Mouse (Mus musculus): ENCODE measurements around the gene Garnl3. TPM values are rescaled to one million over a fixed set of nuclear protein-coding genes. Genes with fewer than 3 reads are reported as not detected.

Gene Garnl3
- polyA plus RNA-seq, 1 experiment from 2014 or later = 15.7 TPM

DNA sequence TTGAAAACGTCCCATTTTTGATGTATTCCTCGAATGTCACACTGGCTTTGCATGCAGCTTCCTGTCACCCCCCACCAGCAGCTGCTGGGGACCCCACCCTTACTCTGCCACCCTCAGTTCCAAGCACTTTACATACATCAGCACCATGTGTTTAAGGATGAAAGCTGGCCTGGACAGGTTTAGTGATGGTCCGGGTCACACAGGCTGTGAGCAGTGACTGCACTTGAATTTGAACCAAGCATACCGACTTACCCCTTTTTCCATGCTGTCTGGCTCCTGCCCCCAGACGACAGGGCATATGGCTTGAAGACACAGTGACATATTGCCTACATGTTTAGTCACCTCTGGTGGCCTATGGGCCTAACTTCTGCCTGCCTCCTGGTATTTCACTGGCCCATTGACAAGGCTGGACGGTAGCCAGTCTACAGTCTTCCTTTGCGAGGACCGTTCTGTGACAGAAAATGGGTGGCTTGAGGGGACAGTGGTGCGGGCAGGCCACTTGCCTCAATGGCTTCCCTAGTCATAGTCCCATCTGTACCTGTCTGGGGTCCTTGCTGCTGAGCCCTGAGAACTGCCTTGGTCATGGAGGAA, 163.3 kb downstream of the Garnl3 start:
- WGBS = 84% methylated on average over 9 of the region's 9 CpGs

DNA sequence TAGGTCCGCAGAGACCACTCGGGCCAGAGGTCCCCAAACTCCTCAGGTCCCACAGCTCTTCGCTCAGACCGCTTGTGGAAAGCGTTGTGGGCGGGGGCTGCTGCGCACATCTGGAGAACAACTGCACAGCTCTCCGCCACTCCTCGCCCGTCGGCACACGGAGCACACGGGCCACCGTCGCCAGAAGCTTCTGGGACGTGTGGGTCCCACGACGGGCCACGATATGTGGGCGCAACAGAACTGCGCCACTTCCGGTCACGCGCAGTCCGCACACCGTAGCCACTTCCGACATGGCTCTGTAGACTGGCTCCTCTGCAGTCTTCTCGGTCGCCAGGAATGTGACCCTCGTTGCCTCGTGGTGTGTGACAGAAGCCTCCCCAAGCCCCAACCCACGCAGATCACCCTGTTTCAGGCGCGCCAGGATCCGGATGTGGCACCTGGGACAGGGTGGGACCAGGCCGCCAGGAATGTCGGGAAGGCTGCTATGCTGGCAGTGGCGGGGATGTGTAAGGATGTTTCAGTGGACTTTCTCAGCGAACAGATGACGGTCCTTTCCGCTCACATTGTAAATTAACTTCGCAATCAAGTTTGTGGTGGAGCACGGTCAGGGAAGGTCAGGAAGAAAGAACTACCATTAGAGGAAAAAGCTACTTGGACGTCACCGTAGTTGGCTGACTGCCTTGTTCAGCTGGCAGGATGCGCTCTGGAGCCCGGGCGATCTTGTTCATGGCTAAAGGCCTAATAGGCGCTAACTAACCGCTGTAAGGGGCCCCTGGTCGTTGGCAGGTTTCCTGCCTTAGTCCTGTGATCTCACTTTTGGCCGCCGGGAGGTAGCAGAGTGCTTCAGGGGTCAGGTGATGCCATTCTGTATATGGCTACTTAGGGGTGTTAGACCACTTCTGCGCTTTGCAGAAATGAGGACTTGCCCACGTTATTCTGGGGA, 164.5 kb downstream of the Garnl3 start:
- H3K36me3 ChIP-seq = peaks cover 28% of the 10 kb centered on the region
- H3K27ac ChIP-seq = peak overlapping the region; percentile 95
- peak overlapping the region; percentile 76 for H3K9ac ChIP-seq (replicated peaks)
- H3K4me1 ChIP-seq (replicated peaks) = peaks cover 46% of the 10 kb centered on the region
- H3K9me3 ChIP-seq = no peaks in the 10 kb centered on the region
- no peaks in the 10 kb centered on the region for H3K27me3 ChIP-seq
- peak; percentile 80 for ATAC-seq (ENCODE audit: insufficient number of reproducible peaks, insufficient read depth, low FRiP score, low TSS enrichment, low read depth)
- WGBS = 1% methylated on average over 55 of the region's 55 CpGs
- peak overlapping the region; percentile 59 for H3K4me3 ChIP-seq (replicated peaks)
- H3K4me2 ChIP-seq = peak overlapping the region; percentile 87

More for the DNA sequence above, 163.3 kb downstream of the Garnl3 start:
- peak overlapping the region; percentile 87 for H3K4me2 ChIP-seq
- H3K27ac ChIP-seq = no peak overlapping the region
- H3K9me3 ChIP-seq = no peaks in the 10 kb centered on the region
- H3K36me3 ChIP-seq = peaks cover 28% of the 10 kb centered on the region
- H3K4me1 ChIP-seq (replicated peaks) = peaks cover 39% of the 10 kb centered on the region
- peak overlapping the region; percentile 59; the same call in 1 of the 2 replicates for H3K4me3 ChIP-seq (replicated peaks)
- no peaks in the 10 kb centered on the region for H3K27me3 ChIP-seq
- peak overlapping the region; percentile 76 for H3K9ac ChIP-seq (replicated peaks)
- no peak for ATAC-seq (ENCODE audit: insufficient number of reproducible peaks, insufficient read depth, low FRiP score, low TSS enrichment, low read depth)

DNA sequence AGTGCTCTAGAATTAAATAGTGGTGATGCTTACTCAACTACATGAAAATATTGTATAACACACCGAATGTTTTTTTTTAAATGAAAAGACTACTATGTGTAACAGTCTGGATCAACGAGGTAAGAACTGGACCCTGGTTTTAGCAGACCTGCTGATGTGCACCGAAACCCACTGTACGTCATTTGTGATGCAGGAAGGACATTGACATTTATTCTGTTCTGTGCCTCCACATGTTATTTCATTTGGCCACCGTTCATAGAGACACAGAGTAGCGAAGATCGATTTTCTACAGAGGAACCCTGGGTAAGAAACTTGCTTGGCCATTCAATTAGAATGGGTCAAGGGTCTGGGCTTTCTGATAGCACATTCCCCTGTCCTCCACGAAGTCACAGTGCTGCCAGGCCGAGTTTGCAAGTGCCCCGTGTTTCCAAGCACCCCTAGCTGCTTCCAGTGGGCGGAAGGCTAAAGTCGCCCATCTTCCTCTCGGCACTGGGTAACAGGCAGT, 165.2 kb downstream of the Garnl3 start:
- Histone ChIP-seq H3K27ac (peak overlapping the region; percentile 95), H3K9ac (replicated peaks) (peak overlapping the region; percentile 76), H3K4me1 (replicated peaks) (peaks cover 46% of the 10 kb centered on the region), H3K36me3 (peaks cover 28% of the 10 kb centered on the region), H3K4me2 (peak overlapping the region; percentile 87), H3K9me3 (no peaks in the 10 kb centered on the region), H3K4me3 (replicated peaks) (peak overlapping the region; percentile 59), H3K27me3 (no peaks in the 10 kb centered on the region)
- no peak for ATAC-seq (ENCODE audit: insufficient number of reproducible peaks, insufficient read depth, low FRiP score, low TSS enrichment, low read depth)
- 14% methylated on average over 13 of the region's 13 CpGs for WGBS

DNA sequence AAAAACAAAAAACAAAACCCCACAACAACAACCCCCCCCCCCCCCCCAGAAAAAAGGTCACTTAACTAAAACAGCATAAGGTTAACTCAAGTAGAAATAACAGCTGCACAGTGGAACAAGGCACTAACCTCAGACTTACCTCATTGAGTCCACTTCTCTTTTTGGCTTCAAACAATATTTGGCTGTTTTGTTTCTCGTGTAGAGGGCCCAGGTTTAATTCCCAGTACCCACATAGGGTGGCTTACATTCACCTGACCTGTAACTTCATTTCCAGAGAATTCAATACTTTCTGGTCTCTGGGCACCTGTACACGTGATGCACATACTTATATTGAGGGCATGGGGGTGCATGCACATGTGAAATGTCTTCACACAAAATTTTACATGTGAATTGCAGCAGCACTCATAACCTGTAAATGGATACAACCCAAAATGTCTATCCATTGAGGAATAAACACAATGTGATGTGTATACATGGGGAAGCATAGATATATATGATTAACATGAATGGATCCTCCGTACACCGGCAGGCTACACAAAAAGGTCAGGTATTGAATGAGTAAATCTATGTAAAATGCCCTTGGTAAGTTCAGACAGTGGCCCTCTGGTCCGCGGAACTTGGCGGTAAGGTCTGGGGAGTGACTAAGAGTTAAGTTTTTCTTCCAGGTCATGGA, 165.8 kb downstream of the Garnl3 start:
- H3K4me1 ChIP-seq (replicated peaks) = peaks cover 51% of the 10 kb centered on the region
- ATAC-seq (ENCODE audit: insufficient number of reproducible peaks, insufficient read depth, low FRiP score, low TSS enrichment, low read depth) = no peak
- WGBS = 19% methylated on average over 7 of the region's 7 CpGs

DNA sequence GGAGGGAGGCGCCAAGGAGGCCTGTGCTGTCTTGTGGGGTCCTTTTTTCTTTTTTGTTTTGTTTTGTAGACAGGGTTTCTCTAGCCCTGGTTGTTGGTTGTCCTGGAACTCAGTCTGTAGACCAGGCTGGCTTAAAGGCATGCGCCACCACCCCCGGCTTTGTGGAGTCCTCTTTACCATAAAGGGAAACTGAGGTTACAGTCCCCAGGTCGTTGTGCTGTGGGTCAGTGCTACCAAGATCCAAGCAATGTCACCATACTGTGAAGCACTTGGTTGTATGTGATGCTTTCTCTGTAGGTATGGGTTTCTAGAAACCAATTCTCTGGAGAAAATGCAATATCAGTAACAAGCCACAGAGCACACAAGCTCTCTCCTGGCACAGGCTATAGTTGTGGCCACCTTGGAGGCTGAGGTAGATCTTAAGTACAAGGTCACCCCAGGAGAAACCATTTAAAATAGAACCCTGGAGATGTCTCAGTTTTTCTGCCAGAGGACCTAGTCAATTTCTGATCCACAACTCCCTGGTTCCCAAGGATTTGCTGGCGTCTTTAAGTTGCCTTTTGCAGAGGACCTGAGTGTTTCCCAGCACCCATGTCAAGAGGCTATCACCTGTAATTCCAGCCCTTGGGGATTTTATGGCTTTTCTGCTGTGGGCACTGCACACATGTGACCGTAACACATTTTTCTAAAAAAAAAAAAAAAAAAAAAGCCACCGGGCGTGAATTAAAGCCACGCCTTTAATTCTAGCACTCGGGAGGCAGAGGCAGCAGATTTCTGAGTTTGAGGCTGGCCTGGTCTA, 166.6 kb downstream of the Garnl3 start:
- H3K9ac ChIP-seq (replicated peaks) = no peak overlapping the region

More for the DNA sequence above, 165.8 kb downstream of the Garnl3 start:
- Histone ChIP-seq H3K4me2 (peak overlapping the region; percentile 87), H3K27ac (peak overlapping the region; percentile 95; the same call in 1 of the 2 replicates), H3K4me3 (replicated peaks) (no peak overlapping the region), H3K36me3 (peaks cover 28% of the 10 kb centered on the region), H3K27me3 (no peaks in the 10 kb centered on the region), H3K9ac (replicated peaks) (no peak overlapping the region), H3K9me3 (no peaks in the 10 kb centered on the region)

DNA sequence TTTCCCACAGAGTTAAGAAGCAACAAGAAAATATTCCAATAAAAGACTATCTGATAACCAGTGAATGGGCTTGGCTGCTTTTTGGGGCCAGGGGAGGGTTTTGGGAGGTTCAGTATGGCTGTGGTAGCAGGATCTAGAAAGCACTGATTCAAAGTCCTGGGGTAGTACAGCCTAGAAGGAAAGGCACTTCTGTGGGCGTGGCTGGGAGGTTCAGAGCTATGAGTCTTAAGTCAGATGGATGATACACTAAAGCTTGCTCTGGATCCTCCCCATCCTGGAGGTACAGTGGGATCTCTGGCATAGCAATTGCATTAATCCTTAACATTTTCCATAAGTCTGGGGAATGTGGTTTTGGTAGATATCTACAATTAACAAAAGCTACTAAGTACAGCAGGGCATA, 167.5 kb downstream of the Garnl3 start:
- 83% methylated on average over 1 of the region's 1 CpGs for WGBS
- Histone ChIP-seq H3K36me3 (peaks cover 28% of the 10 kb centered on the region), H3K4me2 (peak overlapping the region; percentile 96), H3K9me3 (no peaks in the 10 kb centered on the region), H3K9ac (replicated peaks) (peak overlapping the region; percentile 98; the same call in 1 of the 2 replicates), H3K4me3 (replicated peaks) (peak overlapping the region; percentile 92; the same call in 1 of the 2 replicates), H3K4me1 (replicated peaks) (peaks cover 53% of the 10 kb centered on the region), H3K27ac (no peak overlapping the region), H3K27me3 (no peaks in the 10 kb centered on the region)
- ATAC-seq (ENCODE audit: insufficient number of reproducible peaks, insufficient read depth, low FRiP score, low TSS enrichment, low read depth) = no peak

More for the DNA sequence above, 166.6 kb downstream of the Garnl3 start:
- 28% methylated on average over 10 of the region's 10 CpGs for WGBS
- no peak for ATAC-seq (ENCODE audit: insufficient number of reproducible peaks, insufficient read depth, low FRiP score, low TSS enrichment, low read depth)
- H3K9me3 ChIP-seq = no peaks in the 10 kb centered on the region
- peak overlapping the region; percentile 29; the same call in 1 of the 2 replicates for H3K27ac ChIP-seq
- H3K36me3 ChIP-seq = peaks cover 28% of the 10 kb centered on the region
- H3K27me3 ChIP-seq = no peaks in the 10 kb centered on the region
- H3K4me1 ChIP-seq (replicated peaks) = peaks cover 53% of the 10 kb centered on the region
- H3K4me3 ChIP-seq (replicated peaks) = no peak overlapping the region; the same call in 1 of the 2 replicates
- no peak overlapping the region for H3K4me2 ChIP-seq

DNA sequence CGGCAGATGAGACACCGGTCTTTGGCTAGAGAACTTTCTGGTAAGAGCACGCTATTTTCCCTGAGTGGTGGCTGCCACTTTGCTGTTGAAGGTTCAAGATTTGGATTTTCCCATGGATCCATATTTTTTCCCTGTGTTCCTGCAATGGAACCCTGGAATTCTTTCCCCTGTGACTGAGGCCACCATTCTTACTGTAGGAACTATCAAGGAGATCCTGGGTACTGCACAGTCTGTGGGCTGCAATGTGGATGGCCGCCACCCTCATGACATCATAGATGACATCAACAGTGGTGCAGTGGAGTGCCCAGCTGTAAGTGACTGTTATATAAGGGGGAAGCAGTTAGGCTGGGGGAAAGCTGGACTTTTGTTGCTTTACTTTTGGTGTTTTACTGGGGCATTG, 167.9 kb downstream of the Garnl3 start:
- no peak for ATAC-seq (ENCODE audit: insufficient number of reproducible peaks, insufficient read depth, low FRiP score, low TSS enrichment, low read depth)
- Histone ChIP-seq H3K4me1 (replicated peaks) (peaks cover 53% of the 10 kb centered on the region), H3K9me3 (no peaks in the 10 kb centered on the region), H3K27me3 (no peaks in the 10 kb centered on the region), H3K4me3 (replicated peaks) (peak overlapping the region; percentile 92), H3K36me3 (peaks cover 28% of the 10 kb centered on the region), H3K4me2 (peak overlapping the region; percentile 96), H3K9ac (replicated peaks) (peak overlapping the region; percentile 98), H3K27ac (no peak overlapping the region)
- 69% methylated on average over 4 of the region's 4 CpGs for WGBS

DNA sequence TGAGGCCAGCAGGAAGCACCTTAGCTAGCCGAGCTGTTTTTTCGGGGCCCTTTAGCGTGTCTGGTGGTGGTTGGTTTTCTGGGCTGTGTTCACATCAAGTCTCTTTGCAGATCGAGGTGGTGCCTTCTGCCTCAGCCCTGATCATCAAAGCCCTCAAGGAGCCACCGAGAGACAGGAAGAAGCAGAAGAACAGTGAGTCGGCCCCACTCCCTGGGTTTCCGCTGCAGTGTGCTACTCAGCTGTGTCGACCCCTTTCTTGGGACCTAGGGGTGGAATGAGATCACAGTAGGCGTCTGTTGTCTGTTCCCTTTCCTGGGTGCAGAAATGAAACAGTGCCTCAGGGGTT, 168.6 kb downstream of the Garnl3 start:
- no peaks in the 10 kb centered on the region for H3K27me3 ChIP-seq
- no peaks in the 10 kb centered on the region for H3K9me3 ChIP-seq
- H3K27ac ChIP-seq = peak overlapping the region; percentile 92; the same call in 1 of the 2 replicates
- H3K4me1 ChIP-seq (replicated peaks) = peaks cover 52% of the 10 kb centered on the region
- no peak for ATAC-seq (ENCODE audit: insufficient number of reproducible peaks, insufficient read depth, low FRiP score, low TSS enrichment, low read depth)
- 7% methylated on average over 9 of the region's 9 CpGs for WGBS
- H3K36me3 ChIP-seq = peaks cover 28% of the 10 kb centered on the region
- peak overlapping the region; percentile 96 for H3K4me2 ChIP-seq
- H3K4me3 ChIP-seq (replicated peaks) = peak overlapping the region; percentile 92
- H3K9ac ChIP-seq (replicated peaks) = peak overlapping the region; percentile 98

DNA sequence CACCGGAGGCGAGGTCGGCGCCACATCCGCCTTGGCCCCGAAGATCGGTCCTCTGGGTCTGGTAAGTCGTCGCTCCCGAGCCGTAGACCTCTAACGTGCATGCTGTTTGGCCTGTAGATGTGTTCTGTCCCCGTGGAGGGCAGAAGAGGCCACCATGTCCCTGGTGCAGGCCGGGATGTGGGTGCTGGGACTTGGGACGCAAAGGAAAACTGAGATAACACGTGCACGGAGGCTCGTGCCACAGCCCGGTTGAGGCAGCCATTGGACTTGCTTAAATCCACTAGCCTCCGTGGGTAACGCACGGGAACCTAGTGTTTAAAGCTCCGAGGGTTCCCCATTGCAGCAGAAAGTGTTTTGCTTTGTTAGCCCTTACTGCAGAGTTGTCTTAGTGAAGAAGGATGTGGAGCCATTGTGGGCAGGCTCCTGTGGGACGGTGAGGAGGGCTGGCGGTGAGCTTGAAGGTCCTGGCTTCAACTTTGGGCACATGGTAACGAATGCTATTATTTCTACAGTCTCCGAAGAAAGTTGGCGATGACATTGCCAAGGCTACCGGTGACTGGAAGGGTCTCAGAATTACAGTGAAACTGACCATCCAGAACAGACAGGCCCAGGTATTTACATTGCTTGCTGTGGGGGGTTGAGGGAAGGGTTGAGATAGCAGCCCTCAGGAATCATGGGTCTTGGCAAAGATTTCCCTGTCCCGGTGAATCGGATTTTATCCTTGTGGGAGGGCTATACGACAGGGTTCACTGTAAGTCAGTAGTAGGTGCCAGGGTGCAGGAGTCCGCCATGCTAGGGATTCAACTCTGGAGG, 169.2 kb downstream of the Garnl3 start:
- Histone ChIP-seq H3K27ac (peak overlapping the region; percentile 92), H3K4me1 (replicated peaks) (peaks cover 46% of the 10 kb centered on the region), H3K4me3 (replicated peaks) (peak overlapping the region; percentile 92), H3K9me3 (no peaks in the 10 kb centered on the region), H3K27me3 (no peaks in the 10 kb centered on the region), H3K9ac (replicated peaks) (peak overlapping the region; percentile 98), H3K36me3 (peaks cover 28% of the 10 kb centered on the region), H3K4me2 (peak overlapping the region; percentile 96)
- no peak for ATAC-seq (ENCODE audit: insufficient number of reproducible peaks, insufficient read depth, low FRiP score, low TSS enrichment, low read depth)
- WGBS = 1% methylated on average over 33 of the region's 33 CpGs

All from limb, embryonic 12.5 days (tissue).